Mouse (Mus musculus) ZHBTc4 (cell line): Measurements from ENCODE around the gene Trim54.

Source experiments
- DNase-seq: peaks from one replicate; pipeline ENCODE4 v3.0.0-alpha.2; 2011; ENCODE audit warnings: low read depth, low spot score

The Trim54 gene

GRCm38 (mm10) chr5:31116354-31116753 is at the start of gene Trim54:
TSS of gene Trim54 (plus strand) at chr5:31116712.
- no peak for DNase-seq

GRCm38 (mm10) chr5:31069810-31070209 is 46.7 kb upstream of the Trim54 start:
- no peak for DNase-seq

- DNase-seq, result no peak
These were observed 45.5 kb upstream of the Trim54 start for GRCm38 (mm10) chr5:31071059-31071458.

GRCm38 (mm10) chr5:31071821-31072220 is 44.7 kb upstream of the Trim54 start:
- no peak for DNase-seq

- no peak for DNase-seq
These were observed 43.3 kb upstream of the Trim54 start for GRCm38 (mm10) chr5:31073176-31073575.

GRCm38 (mm10) chr5:31076346-31076745 is 40.2 kb upstream of the Trim54 start:
- DNase-seq, result peak; percentile 51

- DNase-seq, result no peak
These were observed 36.3 kb upstream of the Trim54 start for GRCm38 (mm10) chr5:31080059-31080794.

- no peak for DNase-seq
These were observed 35.7 kb upstream of the Trim54 start for GRCm38 (mm10) chr5:31080795-31081164.

GRCm38 (mm10) chr5:31081386-31081785 is 35.1 kb upstream of the Trim54 start:
- DNase-seq, result peak; percentile 79

GRCm38 (mm10) chr5:31082355-31082754 is 34.2 kb upstream of the Trim54 start:
- DNase-seq, result peak; percentile 73

GRCm38 (mm10) chr5:31082935-31083625 is 33.4 kb upstream of the Trim54 start:
- no peak for DNase-seq

- DNase-seq, result no peak
These were observed 32.6 kb upstream of the Trim54 start for GRCm38 (mm10) chr5:31083949-31084348.

- no peak for DNase-seq
These were observed 29.9 kb upstream of the Trim54 start for GRCm38 (mm10) chr5:31086606-31087005.

- no peak for DNase-seq
These were observed 29.4 kb upstream of the Trim54 start for GRCm38 (mm10) chr5:31087131-31087530.

- DNase-seq, result no peak
These were observed 24.1 kb upstream of the Trim54 start for GRCm38 (mm10) chr5:31092231-31092975.

- peak; percentile 67 for DNase-seq
These were observed 23.1 kb upstream of the Trim54 start for GRCm38 (mm10) chr5:31093151-31094041.

- DNase-seq, result peak; percentile 39
These were observed 22.3 kb upstream of the Trim54 start for GRCm38 (mm10) chr5:31094100-31094798.

GRCm38 (mm10) chr5:31094799-31095691 is 21.5 kb upstream of the Trim54 start:
- peak; percentile 85 for DNase-seq

- no peak for DNase-seq
These were observed 20.6 kb upstream of the Trim54 start for GRCm38 (mm10) chr5:31095711-31096480.
